Mouse (Mus musculus) intestine, postnatal 0 days (tissue): ENCODE measurements around the gene Slc11a2. TPM values are rescaled to one million over a fixed set of nuclear protein-coding genes. Genes with fewer than 3 reads are reported as not detected.

Source experiments
- ATAC-seq: fragments of 200-750 bp; cut with Nextera tagmentation; 2 replicates; pipeline ENCODE4 v1.8.0; 2017; ENCODE audit warnings: mild to moderate bottlenecking, moderate TSS enrichment, moderate library complexity
- H3K27ac ChIP-seq: fragments of 300-500 bp; sonication (generic); 2 replicates; pipeline ENCODE4 v1.5.1; 2014; ENCODE audit warnings: mild to moderate bottlenecking, low read depth, low read length, moderate library complexity
- H3K27me3 ChIP-seq: fragments of 300-500 bp; sonication (generic); replicated peaks from 2 replicates; pipeline ENCODE4 v1.6.1; 2014; ENCODE audit warnings: low read length, mixed read lengths; ENCODE audit not compliant: control insufficient read depth, insufficient read depth
- H3K36me3 ChIP-seq: fragments of 300-500 bp; sonication (generic); 2 replicates; pipeline ENCODE4 v1.6.1; 2014; ENCODE audit warnings: mild to moderate bottlenecking, moderate library complexity; ENCODE audit not compliant: control insufficient read depth, insufficient read depth
- H3K4me1 ChIP-seq: fragments of 300-500 bp; sonication (generic); replicated peaks from 2 replicates; pipeline ENCODE4 v1.6.1; 2014; ENCODE audit warnings: antibody characterized with exemption, low read length, mixed read lengths; ENCODE audit not compliant: control insufficient read depth, insufficient read depth
- H3K4me2 ChIP-seq: fragments of 300-500 bp; sonication (generic); replicated peaks from 2 replicates; pipeline ENCODE4 v1.6.1; 2014; ENCODE audit warnings: low read depth, mild to moderate bottlenecking, moderate library complexity
- H3K4me3 ChIP-seq: fragments of 300-500 bp; sonication (generic); 2 replicates; pipeline ENCODE4 v1.5.1; 2014; ENCODE audit warnings: low read depth, low read length
- H3K9ac ChIP-seq: fragments of 300-500 bp; sonication (generic); 2 replicates; pipeline ENCODE4 v1.6.1; 2014; ENCODE audit warnings: mild to moderate bottlenecking, low read depth, low read length
- H3K9me3 ChIP-seq: fragments of 300-500 bp; sonication (generic); 2 replicates; pipeline ENCODE4 v1.6.1; 2016; ENCODE audit warnings: mixed run types; ENCODE audit not compliant: control insufficient read depth
- CTCF ChIP-seq: sonication (generic); IDR thresholded peaks from 2 replicates; pipeline ENCODE4 v1.5.1; 2016; ENCODE audit warnings: low read depth, mild to moderate bottlenecking, control low read depth, antibody characterized with exemption, moderate library complexity
- WGBS: fragments of 180-500 bp; shearing (Covaris S2); extraction: QIAGEN DNeasy Blood & Tissue Kit; methylation state at CpG from one replicate; pipeline ENCODE4 v1.1.7; 2014; 5-methylcytosine and 5-hydroxymethylcytosine counted together
- polyA plus RNA-seq: library from polyadenylated mRNA; unstranded; fragments of >200 nt; fragmentation: Nextera tagmentation; extraction: Ambion mirVana; gene quantifications from 2 replicates; pipeline ENCODE4 v1.2.1, GENCODE M21; 2015

The Slc11a2 gene
- polyA plus RNA-seq, 1 experiment from 2014 or later = 44.7 TPM

- Histone ChIP-seq H3K27ac (peak overlapping the region; percentile 80), H3K27me3 (no peaks in the 10 kb centered on the region), H3K36me3 (peaks cover 17% of the 10 kb centered on the region), H3K4me1 (peaks cover 7% of the 10 kb centered on the region; the same call in 1 of the 2 replicates), H3K9me3 (no peaks in the 10 kb centered on the region), H3K4me3 (no peak overlapping the region), H3K4me2 (no peak overlapping the region), H3K9ac (no peak overlapping the region)
- ATAC-seq = peak; percentile 56
- 43% methylated on average over 4 of the region's 4 CpGs for WGBS
- TF ChIP-seq CTCF = no peak
Observed at GRCm38 (mm10) chr15:100414011-100414410, 10.9 kb downstream of the Slc11a2 start.

GRCm38 (mm10) chr15:100413306-100413705, 11.6 kb downstream of the Slc11a2 start:
- H3K4me2 ChIP-seq = no peak overlapping the region
- TF ChIP-seq CTCF = no peak
- H3K9me3 ChIP-seq = no peaks in the 10 kb centered on the region
- peak overlapping the region; percentile 80 for H3K27ac ChIP-seq
- H3K4me3 ChIP-seq = no peak overlapping the region
- H3K4me1 ChIP-seq = peaks cover 7% of the 10 kb centered on the region; the same call in 1 of the 2 replicates
- H3K36me3 ChIP-seq = peaks cover 24% of the 10 kb centered on the region
- 51% methylated on average over 4 of the region's 5 CpGs for WGBS
- ATAC-seq = peak; percentile 6; the same call in 1 of the 2 replicates
- no peaks in the 10 kb centered on the region for H3K27me3 ChIP-seq
- no peak overlapping the region for H3K9ac ChIP-seq

GRCm38 (mm10) chr15:100411731-100412130, 13.1 kb downstream of the Slc11a2 start:
- WGBS = 79% methylated on average over 5 of the region's 5 CpGs
- TF ChIP-seq CTCF = no peak
- Histone ChIP-seq H3K4me1 (peaks cover 7% of the 10 kb centered on the region; the same call in 1 of the 2 replicates), H3K9ac (no peak overlapping the region), H3K27ac (peak overlapping the region; percentile 80), H3K9me3 (no peaks in the 10 kb centered on the region), H3K36me3 (peaks cover 39% of the 10 kb centered on the region), H3K27me3 (no peaks in the 10 kb centered on the region), H3K4me3 (no peak overlapping the region), H3K4me2 (no peak overlapping the region)
- peak; percentile 33; the same call in 1 of the 2 replicates for ATAC-seq

GRCm38 (mm10) chr15:100410918-100411672, 13.8 kb downstream of the Slc11a2 start:
- peaks cover 6% of the 10 kb centered on the region; the same call in 1 of the 2 replicates for H3K4me1 ChIP-seq
- H3K27me3 ChIP-seq = no peaks in the 10 kb centered on the region
- ATAC-seq = peak; percentile 85
- peaks cover 41% of the 10 kb centered on the region for H3K36me3 ChIP-seq
- no peak overlapping the region for H3K4me3 ChIP-seq
- H3K27ac ChIP-seq = peak overlapping the region; percentile 80
- H3K4me2 ChIP-seq = peak overlapping the region; percentile 35; the same call in 1 of the 2 replicates
- no peak overlapping the region for H3K9ac ChIP-seq
- no peak for TF ChIP-seq CTCF
- 41% methylated on average over 14 of the region's 14 CpGs for WGBS
- no peaks in the 10 kb centered on the region for H3K9me3 ChIP-seq

- no peak overlapping the region for H3K4me2 ChIP-seq
- no peaks in the 10 kb centered on the region for H3K27me3 ChIP-seq
- no peak for TF ChIP-seq CTCF
- H3K4me1 ChIP-seq = peaks cover 8% of the 10 kb centered on the region; the same call in 1 of the 2 replicates
- H3K9ac ChIP-seq = 0 out of 2 replicates have a peak overlapping the region, but pooled peaks have one; percentile 26
- peak overlapping the region; percentile 66 for H3K27ac ChIP-seq
- H3K36me3 ChIP-seq = peaks cover 75% of the 10 kb centered on the region
- H3K9me3 ChIP-seq = no peaks in the 10 kb centered on the region
- no peak overlapping the region for H3K4me3 ChIP-seq
- ATAC-seq = 0 out of 2 replicates have a peak, but pooled peaks have one; percentile 5
- 46% methylated on average over 5 of the region's 5 CpGs for WGBS
Observed at GRCm38 (mm10) chr15:100406088-100406487, 18.8 kb downstream of the Slc11a2 start.

GRCm38 (mm10) chr15:100403318-100404000, 21.4 kb downstream of the Slc11a2 start:
- H3K36me3 ChIP-seq = peaks cover 77% of the 10 kb centered on the region
- 56% methylated on average over 16 of the region's 16 CpGs for WGBS
- TF ChIP-seq CTCF = no peak
- peak overlapping the region; percentile 55; the same call in 1 of the 2 replicates for H3K9ac ChIP-seq
- H3K4me3 ChIP-seq = peak overlapping the region; percentile 35
- ATAC-seq = peak; percentile 69
- peak overlapping the region; percentile 98 for H3K27ac ChIP-seq
- H3K27me3 ChIP-seq = no peaks in the 10 kb centered on the region
- H3K4me2 ChIP-seq = peak overlapping the region; percentile 58
- H3K4me1 ChIP-seq = peaks cover 8% of the 10 kb centered on the region; the same call in 1 of the 2 replicates
- H3K9me3 ChIP-seq = no peaks in the 10 kb centered on the region
